Mouse (Mus musculus) R1 (cell line): ENCODE results near the gene Tmem108.

Experiments
- DNase-seq: peaks from one replicate; pipeline ENCODE4 v3.0.0-alpha.2; 2018; ENCODE audit warnings: low read depth, low spot score

Tmem108 gene

GRCm38 (mm10) chr9:103681741-103682330 is 79.8 kb downstream of the Tmem108 start:
- DNase-seq = no peak

GRCm38 (mm10) chr9:103679234-103679633 is 82.4 kb downstream of the Tmem108 start:
- peak; percentile 49 for DNase-seq

- no peak for DNase-seq
These were observed 83.0 kb downstream of the Tmem108 start for GRCm38 (mm10) chr9:103678531-103679060.

DNA sequence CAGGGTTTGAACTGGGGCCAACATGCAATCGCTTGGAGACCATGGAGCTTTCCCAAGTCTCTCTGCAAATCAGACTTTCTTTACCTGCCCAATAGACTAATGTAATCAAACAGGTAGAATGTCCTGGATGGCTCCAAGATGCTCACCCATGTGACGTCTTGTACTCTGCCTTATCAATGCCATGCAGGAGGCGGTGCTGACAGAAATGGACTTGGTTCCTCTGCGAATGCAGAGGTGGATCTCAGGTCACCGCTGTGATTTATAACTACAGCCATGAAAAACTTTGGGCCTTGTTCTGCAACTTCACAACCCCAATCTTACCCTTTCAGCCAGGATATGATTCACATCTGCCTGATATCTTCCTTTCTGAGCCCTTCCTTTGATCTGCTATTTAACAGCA is 83.8 kb downstream of the Tmem108 start:
- DNase-seq = no peak

DNA sequence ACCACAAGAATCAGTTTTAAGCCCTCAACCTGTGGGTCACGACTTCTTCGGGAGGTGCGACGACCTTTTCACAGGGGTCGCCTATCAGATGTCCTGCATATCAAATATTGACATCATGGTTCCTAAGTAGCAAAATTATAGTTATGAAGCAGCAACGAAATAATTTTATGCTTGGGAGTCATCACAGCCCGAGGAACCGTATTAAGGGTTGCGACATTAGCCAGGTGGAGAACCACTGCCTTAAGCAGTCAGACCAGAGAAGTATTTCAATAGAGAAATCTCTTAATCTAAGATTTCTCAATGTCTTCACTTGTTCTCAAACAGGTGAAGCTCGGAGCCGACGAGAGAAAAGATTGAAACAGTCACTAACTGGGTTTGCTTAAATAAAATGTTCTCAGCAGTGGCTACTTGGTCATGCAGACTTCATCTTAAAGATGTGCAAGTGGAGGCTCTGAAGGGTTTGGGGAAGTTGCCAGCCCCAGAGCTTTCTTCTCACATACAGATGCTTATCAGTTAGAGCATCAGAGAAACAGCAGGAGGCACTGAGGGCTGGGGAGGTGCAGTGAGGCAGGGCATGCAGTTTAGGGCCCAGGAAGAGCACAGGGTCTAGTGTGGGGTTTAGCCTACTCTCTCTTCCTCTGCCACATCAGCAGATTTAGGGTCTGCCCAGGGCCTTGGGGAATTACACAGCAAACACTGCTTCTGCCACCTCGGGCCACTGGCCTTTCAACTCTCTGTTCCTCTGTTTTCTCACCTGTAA is 85.7 kb downstream of the Tmem108 start:
- DNase-seq = no peak

- DNase-seq = no peak
These were observed 88.8 kb downstream of the Tmem108 start for GRCm38 (mm10) chr9:103672881-103673280.

GRCm38 (mm10) chr9:103670592-103671113 is 91.0 kb downstream of the Tmem108 start:
- peak; percentile 60 for DNase-seq

- DNase-seq = no peak
These were observed 92.8 kb downstream of the Tmem108 start for GRCm38 (mm10) chr9:103668830-103669229.

- no peak for DNase-seq
These were observed 95.8 kb downstream of the Tmem108 start for GRCm38 (mm10) chr9:103665817-103666216.

GRCm38 (mm10) chr9:103664151-103664550 is 97.5 kb downstream of the Tmem108 start:
- no peak for DNase-seq

- DNase-seq = no peak
These were observed 99.8 kb downstream of the Tmem108 start for GRCm38 (mm10) chr9:103661873-103662272.

DNA sequence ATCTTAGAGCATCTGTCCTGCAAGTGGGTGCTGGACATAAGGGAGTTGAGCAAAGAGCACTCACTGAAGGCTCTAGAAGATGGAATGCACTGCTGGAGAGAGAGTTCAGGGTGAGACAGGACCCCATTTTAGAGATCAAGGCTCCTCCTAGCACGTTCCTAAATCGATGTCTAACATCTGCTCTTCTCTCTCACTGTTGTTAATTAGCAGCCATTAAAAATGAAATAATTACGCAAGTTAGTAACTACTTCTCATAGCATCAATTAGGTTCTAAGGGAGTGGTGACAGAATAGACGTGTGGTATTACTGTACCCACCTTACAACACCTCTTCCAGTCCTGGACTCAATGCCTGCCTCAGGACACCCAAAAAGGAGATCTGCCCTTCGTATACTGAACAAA is 103.7 kb downstream of the Tmem108 start:
- no peak for DNase-seq

GRCm38 (mm10) chr9:103657183-103657975 is 104.3 kb downstream of the Tmem108 start:
- peak; percentile 24 for DNase-seq

DNA sequence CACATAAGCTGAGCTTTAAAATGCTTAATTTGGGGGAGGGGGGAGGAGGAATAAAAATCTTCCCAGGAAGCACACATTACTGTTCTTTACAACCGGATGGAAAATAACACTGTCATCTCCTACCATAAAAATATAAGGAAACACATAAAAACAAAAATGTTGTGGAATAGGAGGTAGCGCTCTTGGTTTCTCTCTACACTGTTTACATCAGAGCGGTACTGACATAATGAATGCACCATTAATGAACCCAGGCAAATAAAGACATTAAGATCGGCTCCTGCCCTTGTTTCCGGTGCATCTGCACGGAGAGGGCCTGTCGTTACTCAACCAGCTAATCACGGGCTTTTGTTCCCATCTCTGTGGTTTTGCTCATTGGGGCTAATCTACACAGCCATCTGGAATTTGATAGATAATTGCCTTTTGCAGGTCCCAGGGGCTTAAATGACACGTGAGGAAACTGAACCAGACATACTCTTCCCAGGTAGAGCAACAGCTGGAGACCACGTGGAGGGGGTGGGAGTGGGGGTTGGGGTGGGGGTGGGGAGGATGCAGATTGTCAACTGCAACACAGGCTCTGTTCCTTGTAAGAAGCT is 107.5 kb downstream of the Tmem108 start:
- DNase-seq = no peak

DNA sequence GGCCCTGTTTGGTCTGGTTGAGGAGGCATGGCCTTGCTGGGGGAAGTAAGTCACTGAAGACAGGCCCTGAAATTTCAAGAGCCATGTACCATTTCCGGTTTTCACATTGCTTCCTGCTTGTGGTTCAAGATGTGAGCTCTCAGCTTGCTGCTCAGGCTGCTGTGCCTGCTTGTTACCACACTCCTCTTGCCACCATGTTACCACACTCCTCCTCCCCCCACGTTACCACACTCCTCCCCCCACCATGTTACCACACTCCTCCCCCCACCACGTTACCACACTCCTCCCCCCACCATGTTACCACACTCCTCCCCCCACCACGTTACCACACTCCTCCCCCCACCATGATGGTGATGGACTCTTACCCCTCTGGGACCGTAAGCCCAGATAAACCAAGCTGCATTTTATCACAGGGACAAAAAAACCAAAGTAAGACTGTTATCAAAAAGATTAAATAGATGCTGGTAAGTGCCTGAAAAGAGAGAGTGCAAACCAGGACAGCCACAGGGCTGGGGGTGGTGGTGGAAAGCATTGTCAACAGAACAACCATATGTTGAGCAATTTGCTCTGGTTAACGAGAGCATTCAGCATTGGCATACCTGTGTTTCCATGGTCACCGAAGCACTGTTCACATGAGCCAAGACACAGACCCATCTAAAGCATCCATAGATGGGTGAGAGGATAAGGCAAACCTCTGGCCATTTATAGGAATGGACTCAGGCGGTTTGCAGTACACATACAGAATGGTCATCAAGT is 109.3 kb downstream of the Tmem108 start:
- DNase-seq = peak; percentile 23

DNA sequence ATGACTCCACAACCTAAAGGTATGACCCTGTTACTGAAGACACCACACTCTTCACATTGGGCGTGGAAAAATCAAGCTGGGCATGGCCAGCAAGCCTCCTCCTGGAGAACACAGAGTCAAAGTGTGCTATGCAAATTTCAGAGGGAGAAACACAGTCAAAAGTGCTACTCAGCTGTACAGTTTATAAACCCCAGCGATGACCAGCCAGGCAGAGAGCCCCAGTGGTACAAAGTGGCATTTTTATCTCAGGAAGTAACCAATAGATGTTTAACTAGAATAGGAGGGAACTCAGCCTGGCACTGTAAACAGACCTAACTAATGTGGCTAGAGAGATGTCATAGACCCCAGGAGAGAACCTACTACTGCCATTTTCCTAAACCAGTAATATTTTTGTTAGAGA is 115.0 kb downstream of the Tmem108 start:
- no peak for DNase-seq

DNA sequence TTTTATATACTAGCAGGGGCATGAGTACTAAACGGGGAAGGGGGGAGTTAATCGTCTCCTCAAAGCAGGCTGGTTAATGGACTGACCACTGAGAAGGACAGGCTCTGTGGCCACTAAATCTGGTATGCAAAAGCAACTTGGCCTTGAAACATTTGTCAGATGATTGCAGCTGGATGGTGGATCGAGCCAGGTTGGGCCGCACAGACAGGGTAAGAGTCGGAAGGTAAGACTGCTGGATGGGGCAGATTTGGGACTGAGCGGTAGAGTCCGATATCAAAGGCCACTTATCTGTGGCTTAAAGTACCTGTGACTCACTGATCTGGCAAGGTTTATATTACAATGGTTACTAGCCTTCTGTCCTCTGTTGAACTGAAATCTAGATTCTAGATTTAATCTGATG is 115.9 kb downstream of the Tmem108 start:
- DNase-seq = no peak

DNA sequence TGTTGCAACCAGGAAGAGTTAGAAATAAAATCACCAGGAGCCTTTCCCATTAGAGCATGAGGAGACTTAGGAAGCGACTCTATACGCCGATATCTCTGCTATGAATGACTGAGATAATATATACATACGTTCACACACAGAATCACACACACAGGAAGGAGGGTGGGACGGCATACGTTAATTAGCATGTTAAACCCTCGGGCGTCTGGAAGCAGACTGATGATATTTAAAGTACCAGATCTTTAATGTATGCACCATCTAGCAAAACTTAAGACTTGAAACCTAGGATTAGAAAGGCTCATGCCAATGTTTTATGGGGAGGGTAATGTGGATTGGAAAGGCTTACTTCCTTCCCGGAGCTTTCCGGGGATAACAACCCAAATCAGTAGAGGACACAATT is 119.3 kb downstream of the Tmem108 start:
- no peak for DNase-seq

- DNase-seq = no peak
These were observed 120.3 kb downstream of the Tmem108 start for GRCm38 (mm10) chr9:103641340-103641739.

DNA sequence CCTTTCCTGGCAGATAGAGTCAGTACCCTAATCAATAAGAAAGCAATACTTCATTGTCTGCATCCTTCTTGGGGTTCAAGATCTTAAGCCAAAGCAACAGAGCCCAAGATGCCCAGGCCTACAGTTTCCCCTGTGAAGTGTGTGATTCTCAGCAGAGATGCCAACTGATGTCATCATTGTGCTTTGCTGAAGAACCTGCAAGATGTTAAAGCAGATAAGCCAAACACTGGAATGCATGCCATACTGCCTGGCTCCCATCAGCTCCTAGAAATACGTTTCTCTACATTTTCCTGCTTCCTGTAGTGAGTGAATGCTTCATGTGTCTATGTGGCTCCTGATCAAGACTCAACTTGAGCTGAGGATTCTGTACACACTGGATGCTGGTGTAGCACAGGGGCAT is 122.2 kb downstream of the Tmem108 start:
- no peak for DNase-seq

DNA sequence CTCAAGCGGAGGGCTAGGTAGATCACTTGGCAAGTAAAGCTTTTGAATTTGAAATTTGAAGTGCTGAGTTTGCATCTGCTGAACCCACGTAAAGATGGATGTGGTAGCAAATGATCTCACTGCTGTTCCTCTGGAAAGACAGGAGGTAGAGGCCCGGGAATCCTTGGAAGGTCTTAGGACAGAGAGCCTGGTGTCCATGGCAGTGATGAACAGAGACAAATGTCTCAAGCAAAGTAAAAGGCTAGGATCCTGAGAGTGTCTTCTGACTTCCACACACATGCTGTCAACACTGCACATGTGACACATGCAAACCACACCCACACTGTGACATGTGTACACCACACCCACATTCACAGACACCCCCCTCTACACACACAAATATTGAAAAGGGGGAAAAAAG is 124.2 kb downstream of the Tmem108 start:
- no peak for DNase-seq
